Mouse (Mus musculus) 3134 (cell line): ENCODE results near the gene Lrp1.
"Not testable (repeated sequence)": the region's sequence is repeated elsewhere in the genome, so short reads cannot be mapped to it uniquely, and the experiment has no call there.

Source experiments
- DNase-seq: peaks from one replicate; pipeline ENCODE4 v3.0.0-alpha.2; 2011; ENCODE audit warnings: low spot score; ENCODE audit not compliant: insufficient read length; ENCODE audit errors: extremely low read depth

Lrp1 gene

GRCm38 (mm10) chr10:127620406-127621190 lies at the start of gene Lrp1:
Gene Lrp1 (minus strand): TSS chr10:127621148.
- DNase-seq, result peak; percentile 54

GRCm38 (mm10) chr10:127670185-127670584 lies 49.2 kb upstream of the Lrp1 start:
- no peak for DNase-seq

GRCm38 (mm10) chr10:127669170-127669569 lies 48.2 kb upstream of the Lrp1 start:
- DNase-seq, result no peak

- peak; percentile 94 for DNase-seq
Observed at GRCm38 (mm10) chr10:127668093-127669050, 47.4 kb upstream of the Lrp1 start, which contains the start of gene Nab2. Gene Nab2 (minus strand): TSS chr10:127668568.

GRCm38 (mm10) chr10:127667269-127668092 lies 46.5 kb upstream of the Lrp1 start:
- peak; percentile 98 for DNase-seq

- DNase-seq, result peak; percentile 98
Observed at GRCm38 (mm10) chr10:127666501-127667268, 45.7 kb upstream of the Lrp1 start, which contains the start of gene Nemp1. Gene Nemp1 (plus strand): TSS chr10:127666901.

GRCm38 (mm10) chr10:127665366-127666181 lies 44.6 kb upstream of the Lrp1 start:
- peak; percentile 47 for DNase-seq

- DNase-seq, result no peak
Observed at GRCm38 (mm10) chr10:127664891-127665290, 43.9 kb upstream of the Lrp1 start.

- no peak for DNase-seq
Observed at GRCm38 (mm10) chr10:127664166-127664565, 43.2 kb upstream of the Lrp1 start.

- DNase-seq, result no peak
Observed at GRCm38 (mm10) chr10:127663590-127663989, 42.6 kb upstream of the Lrp1 start.

- peak; percentile 61 for DNase-seq
Observed at GRCm38 (mm10) chr10:127662666-127663253, 41.8 kb upstream of the Lrp1 start.

GRCm38 (mm10) chr10:127661915-127662663 lies 41.1 kb upstream of the Lrp1 start:
- peak; percentile 75 for DNase-seq

GRCm38 (mm10) chr10:127661291-127661914 lies 40.5 kb upstream of the Lrp1 start:
- DNase-seq, result no peak

- DNase-seq, result no peak
Observed at GRCm38 (mm10) chr10:127659551-127659950, 38.6 kb upstream of the Lrp1 start.

- no peak for DNase-seq
Observed at GRCm38 (mm10) chr10:127658076-127658475, 37.1 kb upstream of the Lrp1 start.

GRCm38 (mm10) chr10:127657617-127658016 lies 36.7 kb upstream of the Lrp1 start:
- DNase-seq, result not testable (repeated sequence)

GRCm38 (mm10) chr10:127654970-127655579 lies 34.1 kb upstream of the Lrp1 start:
- DNase-seq, result no peak
